Mouse (Mus musculus): Measurements from ENCODE around the gene Zfp365. TPM values are rescaled to one million over a fixed set of nuclear protein-coding genes. Genes with fewer than 3 reads are reported as not detected.

Zfp365 gene
- total RNA-seq, 2 experiments from 2014 or later, result 0.15 to 0.36 TPM

DNA sequence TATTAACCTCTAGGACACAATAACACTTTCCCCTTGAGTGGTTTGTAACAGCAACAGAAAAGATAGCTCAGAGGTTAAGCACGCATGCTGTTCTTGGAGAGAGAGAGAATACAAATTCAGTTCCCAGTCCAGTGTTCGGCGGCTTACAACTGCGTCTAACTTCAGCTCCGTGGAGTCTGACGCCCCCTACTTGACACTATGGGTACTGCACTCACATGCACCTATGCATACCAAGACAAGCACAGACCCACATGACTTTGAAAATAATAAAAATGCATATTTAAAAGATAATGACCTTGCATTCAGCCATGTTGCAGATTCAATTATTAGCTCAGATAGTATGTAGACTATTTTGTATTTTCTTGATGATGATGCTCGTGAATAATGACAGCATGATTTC is 11.6 kb upstream of the Zfp365 start:
- no peak for DNase-seq
- intact Hi-C loops (cut with DNase I), result no loop called here
- peak; percentile 34 for TF ChIP-seq CTCF (IDR thresholded peaks at IDR 0.05)
- no peak overlapping the region for H3K27ac ChIP-seq
- no peak overlapping the region for H3K4me3 ChIP-seq

GRCm38 (mm10) chr10:67921777-67922176 is 9.3 kb upstream of the Zfp365 start:
- DNase-seq, result no peak
- intact Hi-C loops (cut with DNase I), result no loop called here
- no peak overlapping the region for H3K27ac ChIP-seq
- H3K4me3 ChIP-seq, result no peak overlapping the region
- no peak for TF ChIP-seq CTCF (IDR thresholded peaks at IDR 0.05)

GRCm38 (mm10) chr10:67919706-67920105 is 7.2 kb upstream of the Zfp365 start:
- H3K4me3 ChIP-seq, result no peak overlapping the region
- DNase-seq, result no peak
- intact Hi-C loops (cut with DNase I), result no loop called here
- H3K27ac ChIP-seq, result no peak overlapping the region
- TF ChIP-seq CTCF (IDR thresholded peaks at IDR 0.05), result no peak

GRCm38 (mm10) chr10:67918194-67918899 is 5.9 kb upstream of the Zfp365 start:
- intact Hi-C loops (cut with DNase I), result no loop called here
- Histone ChIP-seq H3K4me3 (no peak overlapping the region), H3K27ac (no peak overlapping the region)
- TF ChIP-seq CTCF (IDR thresholded peaks at IDR 0.05), result no peak
- no peak for DNase-seq

DNA sequence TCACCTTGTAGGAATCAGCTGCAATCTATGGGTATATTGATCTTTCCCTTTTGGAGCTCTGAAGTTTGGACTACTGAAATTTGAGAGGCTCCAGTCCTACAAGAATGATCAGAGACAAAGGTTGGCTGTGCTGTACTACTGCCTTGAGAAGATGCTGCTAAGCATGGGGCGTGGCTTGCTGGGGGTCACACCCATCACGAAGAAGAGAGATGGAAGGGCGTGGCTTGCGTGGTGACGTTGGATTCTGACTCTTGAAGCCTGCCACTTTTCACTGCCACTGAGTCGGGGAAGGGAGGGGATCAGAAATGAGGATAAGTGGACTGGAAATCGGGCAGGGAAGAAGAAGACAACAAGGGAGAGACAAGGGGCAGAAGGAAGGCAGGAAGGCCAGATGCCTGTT is 4.9 kb upstream of the Zfp365 start:
- no peak overlapping the region for H3K4me3 ChIP-seq
- DNase-seq, result no peak
- no peak for TF ChIP-seq CTCF (IDR thresholded peaks at IDR 0.05)
- H3K27ac ChIP-seq, result no peak overlapping the region
- intact Hi-C loops (cut with DNase I), result no loop called here

- intact Hi-C loops (cut with DNase I), result no loop called here
- Histone ChIP-seq H3K4me3 (peak overlapping the region; percentile 73), H3K27ac (0 out of 2 replicates have a peak overlapping the region, but pooled peaks have one; percentile 31)
- no peak for TF ChIP-seq CTCF (IDR thresholded peaks at IDR 0.05)
- no peak for DNase-seq
Observed at GRCm38 (mm10) chr10:67911447-67912336, 770 bp downstream of the Zfp365 start.

DNA sequence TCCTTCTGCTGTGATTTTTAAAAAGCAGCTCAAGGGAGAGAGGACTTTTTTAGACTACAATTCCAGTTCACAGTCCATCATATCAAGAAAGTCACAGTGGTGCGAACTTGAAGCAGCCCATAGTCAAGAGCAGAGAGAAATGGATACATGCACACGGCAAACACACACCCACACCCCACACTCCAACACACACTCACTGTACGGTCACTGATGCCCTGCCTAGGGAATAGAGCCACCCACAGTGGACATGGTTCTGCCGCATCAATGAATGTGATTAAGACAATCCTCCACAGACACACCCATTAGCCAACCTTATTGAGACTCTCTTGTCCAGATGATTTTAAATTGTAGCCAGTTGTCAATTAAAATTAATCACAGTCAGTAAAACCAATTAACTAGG is 4.5 kb downstream of the Zfp365 start:
- Histone ChIP-seq H3K4me3 (no peak overlapping the region), H3K27ac (no peak overlapping the region)
- intact Hi-C loops (cut with DNase I), result no loop called here
- no peak for DNase-seq
- TF ChIP-seq CTCF (IDR thresholded peaks at IDR 0.05), result no peak

DNA sequence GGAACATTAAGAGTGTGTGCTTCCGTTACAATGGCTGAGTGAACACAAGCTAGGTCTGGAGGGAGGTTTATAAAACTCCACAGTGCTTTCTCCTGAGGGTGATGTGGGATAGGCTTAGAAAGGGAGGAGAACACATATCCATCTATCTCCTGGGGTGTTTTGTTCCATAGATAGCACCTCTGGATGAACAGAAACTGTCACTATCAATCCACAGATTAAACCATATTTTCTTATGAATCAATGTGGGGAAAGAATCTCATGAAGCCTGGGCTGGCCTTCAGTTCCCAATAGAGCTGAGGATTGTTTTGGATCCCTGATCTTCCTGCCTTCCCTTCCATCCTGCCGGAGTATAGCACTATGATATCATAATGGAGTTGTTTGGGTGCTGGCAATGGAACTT is 5.5 kb downstream of the Zfp365 start:
- no peak overlapping the region for H3K4me3 ChIP-seq
- DNase-seq, result no peak
- intact Hi-C loops (cut with DNase I), result no loop called here
- no peak overlapping the region for H3K27ac ChIP-seq
- TF ChIP-seq CTCF (IDR thresholded peaks at IDR 0.05), result no peak

DNA sequence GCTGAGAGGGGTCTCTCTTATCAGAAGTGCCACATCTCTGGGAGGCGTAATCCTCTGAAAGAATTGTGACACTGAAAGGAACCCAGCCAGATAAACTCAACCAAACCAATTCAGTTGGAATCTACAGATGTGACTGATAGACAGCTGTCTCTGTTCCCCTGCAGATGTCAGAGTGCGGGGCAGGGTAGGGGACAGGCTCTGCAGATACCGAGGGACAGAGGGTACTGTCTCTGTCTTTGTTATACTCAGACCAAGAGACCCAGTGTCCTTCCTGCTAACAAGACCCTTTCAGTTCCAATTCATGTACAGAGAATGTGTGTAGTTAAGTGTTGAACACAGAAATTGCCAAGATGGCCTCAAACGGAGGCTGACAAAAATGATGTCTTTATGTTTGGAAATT is 6.4 kb downstream of the Zfp365 start:
- DNase-seq, result no peak
- no peak for TF ChIP-seq CTCF (IDR thresholded peaks at IDR 0.05)
- intact Hi-C loops (cut with DNase I), result no loop called here
- Histone ChIP-seq H3K27ac (no peak overlapping the region), H3K4me3 (no peak overlapping the region)

DNA sequence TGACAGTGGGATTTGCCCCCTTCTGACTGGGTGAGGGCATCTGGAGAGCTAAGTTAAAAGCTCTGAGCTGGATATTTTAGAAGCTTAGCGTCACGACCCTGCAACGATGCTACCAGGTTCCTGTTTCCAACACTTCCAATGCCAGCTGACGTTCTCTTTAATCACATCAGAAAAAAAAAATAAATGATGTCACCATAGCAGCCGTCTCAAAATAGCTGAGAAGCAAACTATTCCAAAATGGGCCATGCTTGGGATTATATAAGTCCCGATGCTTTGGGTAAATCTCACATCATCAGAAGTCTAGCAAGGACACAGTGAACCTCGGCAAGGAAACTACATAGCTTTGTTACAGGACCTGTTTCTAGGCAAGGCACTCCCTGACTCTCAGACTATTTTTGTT is 9.1 kb downstream of the Zfp365 start:
- no peak overlapping the region for H3K27ac ChIP-seq
- no peak for DNase-seq
- H3K4me3 ChIP-seq, result no peak overlapping the region
- TF ChIP-seq CTCF (IDR thresholded peaks at IDR 0.05), result no peak
- intact Hi-C loops (cut with DNase I), result no loop called here

DNA sequence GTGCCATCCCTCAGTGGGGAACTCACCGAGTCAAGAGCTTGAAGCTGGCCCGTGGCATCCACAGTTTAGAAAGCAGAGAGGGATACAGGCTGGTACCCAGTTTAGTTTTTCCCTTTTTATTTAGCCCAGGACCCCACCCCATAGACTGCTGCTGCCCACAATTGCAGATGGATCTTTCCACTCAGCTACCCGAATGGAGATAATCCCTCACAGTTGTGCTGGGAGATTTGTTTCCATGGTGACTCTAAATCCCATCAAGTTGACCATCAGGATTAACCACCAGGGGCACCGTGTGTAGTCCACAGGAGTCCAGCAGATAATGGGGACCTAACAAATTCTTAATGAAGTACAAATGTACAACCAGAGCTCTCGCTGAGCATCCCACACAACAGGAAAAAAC is 11.3 kb downstream of the Zfp365 start:
- Histone ChIP-seq H3K4me3 (no peak overlapping the region), H3K27ac (no peak overlapping the region)
- DNase-seq, result no peak
- intact Hi-C loops (cut with DNase I), result no loop called here
- TF ChIP-seq CTCF (IDR thresholded peaks at IDR 0.05), result no peak

DNA sequence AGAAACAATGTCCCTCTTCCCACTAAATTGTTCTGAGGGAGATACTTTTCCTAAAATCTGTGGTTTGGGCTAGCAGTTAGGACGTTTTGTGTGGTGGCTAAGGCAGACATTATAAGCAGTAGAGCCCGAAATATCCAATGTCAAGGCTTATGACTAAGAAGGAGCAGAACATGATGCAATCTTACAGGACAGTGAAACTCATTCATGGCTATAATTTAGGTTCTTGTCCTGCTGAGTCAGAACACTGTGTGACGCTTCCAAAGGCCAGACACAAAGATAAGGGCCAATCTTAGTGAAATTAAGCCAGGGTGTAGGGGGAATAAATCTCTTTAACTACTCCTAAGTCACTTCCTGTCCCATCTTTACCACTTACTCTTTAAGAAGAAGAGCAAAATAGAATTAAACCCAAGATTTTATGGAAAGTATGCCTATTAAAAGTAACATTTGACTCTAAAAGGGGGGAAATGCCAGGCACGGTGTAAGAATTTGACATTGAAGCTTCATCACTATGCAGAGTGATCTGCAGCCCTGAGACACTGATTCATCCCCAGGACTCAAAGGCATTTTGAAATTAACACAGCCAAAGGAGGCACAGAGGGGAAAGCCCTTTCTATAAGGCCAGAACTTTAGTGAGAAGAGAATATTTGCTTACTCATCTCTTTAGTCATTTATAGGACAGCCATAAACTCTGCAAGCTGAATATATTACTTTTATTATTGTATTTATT is 13.3 kb downstream of the Zfp365 start:
- intact Hi-C loops (cut with DNase I), result no loop called here
- no peak overlapping the region for H3K4me3 ChIP-seq
- TF ChIP-seq CTCF (IDR thresholded peaks at IDR 0.05), result no peak

More for the DNA sequence above, 13.3 kb downstream of the Zfp365 start:
- H3K27ac ChIP-seq, result no peak overlapping the region
- DNase-seq, result no peak
